Mouse (Mus musculus) heart, adult 2 months (tissue): Measurements from ENCODE around the gene Spag8. TPM values are rescaled to one million over a fixed set of nuclear protein-coding genes. Genes with fewer than 3 reads are reported as not detected.
A peak's percentile ranks its signal among the peaks of the same experiment; 100 is the strongest.

Experiments used
- DNase-seq, 2 experiments: peaks; one replicate each; pipeline ENCODE4 v3.0.0; 2021
- H3K27ac ChIP-seq: fragments of 200-600 bp; 2 replicates; pipeline ENCODE4 v1.8.1; 2022
- H3K27me3 ChIP-seq: fragments of 200-500 bp; 2 replicates; pipeline ENCODE4 v1.6.1; 2012; ENCODE audit warnings: mild to moderate bottlenecking, low read length, inconsistent platforms, mixed read lengths; ENCODE audit not compliant: control insufficient read depth, insufficient read depth
- H3K36me3 ChIP-seq: fragments of 200-500 bp; 2 replicates; pipeline ENCODE4 v1.6.1; 2012; ENCODE audit warnings: low read length, inconsistent platforms; ENCODE audit not compliant: control insufficient read depth, insufficient read depth
- H3K4me1 ChIP-seq: fragments of 200-500 bp; 2 replicates; pipeline ENCODE4 v1.6.1; 2011; ENCODE audit warnings: low read length; ENCODE audit not compliant: control insufficient read depth, insufficient read depth
- H3K4me3 ChIP-seq: fragments of 200-600 bp; 2 replicates; pipeline ENCODE4 v1.8.1; 2022
- H3K79me2 ChIP-seq: fragments of 200-500 bp; replicated peaks from 2 replicates; pipeline ENCODE4 v1.6.1; 2012; ENCODE audit warnings: mild to moderate bottlenecking, inconsistent platforms, low read length, moderate library complexity, mixed read lengths; ENCODE audit not compliant: control insufficient read depth, insufficient read depth
- H3K9ac ChIP-seq: fragments of 200-500 bp; 2 replicates; pipeline ENCODE4 v1.6.1; 2012; ENCODE audit warnings: low read depth, mild to moderate bottlenecking, control low read depth, inconsistent platforms, low read length, mixed read lengths
- CTCF ChIP-seq: fragments of 200-600 bp; IDR thresholded peaks from 2 replicates; pipeline ENCODE4 v1.8.1; 2022; ENCODE audit warnings: antibody characterized with exemption, mild to moderate bottlenecking, moderate library complexity
- EP300 ChIP-seq: fragments of 200-500 bp; IDR thresholded peaks from 2 replicates; pipeline ENCODE4 v1.6.1; 2011; ENCODE audit warnings: low read depth, low read length, control low read depth; ENCODE audit not compliant: insufficient read depth
- POLR2A ChIP-seq: fragments of 200-500 bp; IDR thresholded peaks from 2 replicates; pipeline ENCODE4 v1.6.1; 2011; ENCODE audit warnings: mild to moderate bottlenecking, low read depth, low read length, control low read depth; ENCODE audit not compliant: insufficient read depth
- WGBS: fragments of 180-500 bp; shearing (Covaris S2); methylation state at CpG from one replicate; pipeline ENCODE4 v1.1.7; 2018; 5-methylcytosine and 5-hydroxymethylcytosine counted together
- intact Hi-C: fragments of 180-260 bp; cut with DNase I; formaldehyde crosslinking; loops from one replicate; pipeline ENCODE4 v1.15.1; 2025
- long read RNA-seq: library from polyadenylated mRNA; stranded (forward); transcript quantifications from one replicate; pipeline ENCODE4 v2.0.0, GENCODE M21; 2021
- polyA plus RNA-seq: library from polyadenylated mRNA; depleted of rRNA; stranded (reverse); fragments of >200 nt; gene quantifications from 2 replicates; pipeline ENCODE4 v1.2.3, GENCODE M21; 2012; rRNA removed
- total RNA-seq, 2 experiments: library from RNA; stranded (reverse); gene quantifications; 2 replicates each; pipeline ENCODE4 v1.2.3; 2021

The Spag8 gene
- total RNA-seq (under 1 TPM in 1 of 2 experiments, not detected in 1; 0.29 TPM), polyA plus RNA-seq (0.44 and 2.0 TPM in 2 replicates)
- long read RNA-seq, partial matches to known transcripts = 0 of 1 reads
- long read RNA-seq, other reads (novel, unspliced or antisense) = 1 of 1 reads

- no peaks in the 10 kb centered on the region for H3K36me3 ChIP-seq
- no peak within 1 kb of the TSS for H3K27ac ChIP-seq
- H3K27me3 ChIP-seq = no peaks in the 10 kb centered on the region
- no peak within 1 kb of the TSS for H3K9ac ChIP-seq
- DNase-seq = peak; percentile 42 to 43
- H3K79me2 ChIP-seq = no peaks in the 10 kb centered on the region
- 24% methylated on average over 24 of the region's 24 CpGs for WGBS
- no peak within 1 kb of the TSS for H3K4me3 ChIP-seq
- intact Hi-C loops = no loop called here
- H3K4me1 ChIP-seq = no peaks in the 10 kb centered on the region
- no peak for TF ChIP-seq CTCF
- no peak for TF ChIP-seq POLR2A
- TF ChIP-seq EP300 = no peak
These were observed at the start of gene Spag8 for GRCm38 (mm10) chr4:43653161-43654015. Spag8 (minus strand) TSS chr4:43653594.

- no peaks in the 10 kb centered on the region for H3K27me3 ChIP-seq
- TF ChIP-seq EP300 (no peak), POLR2A (no peak), CTCF (no peak)
- H3K79me2 ChIP-seq = no peaks in the 10 kb centered on the region
- 84% methylated on average over 6 of the region's 6 CpGs for WGBS
- no peaks in the 10 kb centered on the region for H3K36me3 ChIP-seq
- H3K9ac ChIP-seq = no peak within 1 kb of the TSS
- DNase-seq = no peak
- no peak within 1 kb of the TSS for H3K27ac ChIP-seq
- intact Hi-C loops = no loop called here
- peaks cover under 1% of the 10 kb centered on the region; the same call in 1 of the 2 replicates for H3K4me1 ChIP-seq
- no peak within 1 kb of the TSS for H3K4me3 ChIP-seq
These were observed 47.3 kb upstream of the Spag8 start, which contains the start of gene Olfr70 for GRCm38 (mm10) chr4:43700707-43701106. Olfr70 (minus strand) TSS chr4:43700807.

GRCm38 (mm10) chr4:43696561-43696960, 43.2 kb upstream of the Spag8 start:
- Histone ChIP-seq H3K27ac (no peak overlapping the region), H3K9ac (no peak overlapping the region), H3K27me3 (no peaks in the 10 kb centered on the region), H3K36me3 (no peaks in the 10 kb centered on the region), H3K4me1 (peaks cover 6% of the 10 kb centered on the region), H3K4me3 (no peak overlapping the region), H3K79me2 (no peaks in the 10 kb centered on the region)
- TF ChIP-seq CTCF = no peak
- no peak for TF ChIP-seq EP300
- TF ChIP-seq POLR2A = no peak
- intact Hi-C loops = no loop called here
- 69% methylated on average over 13 of the region's 13 CpGs for WGBS
- no peak for DNase-seq

GRCm38 (mm10) chr4:43695249-43695671, 41.9 kb upstream of the Spag8 start:
- WGBS = 20% methylated on average over 9 of the region's 9 CpGs
- intact Hi-C loops = no loop called here
- Histone ChIP-seq H3K9ac (no peak overlapping the region), H3K79me2 (no peaks in the 10 kb centered on the region), H3K4me1 (peaks cover 6% of the 10 kb centered on the region), H3K27me3 (no peaks in the 10 kb centered on the region), H3K4me3 (no peak overlapping the region), H3K27ac (no peak overlapping the region), H3K36me3 (no peaks in the 10 kb centered on the region)
- peak; percentile 63 to 71 for DNase-seq
- TF ChIP-seq POLR2A (0 out of 2 replicates have a peak, but pooled peaks have one; percentile 12), EP300 (no peak), CTCF (no peak)

GRCm38 (mm10) chr4:43694439-43695248, 41.2 kb upstream of the Spag8 start:
- intact Hi-C loops = no loop called here
- 82% methylated on average over 1 of the region's 1 CpGs for WGBS
- Histone ChIP-seq H3K27me3 (no peaks in the 10 kb centered on the region), H3K4me3 (no peak overlapping the region), H3K9ac (no peak overlapping the region), H3K36me3 (no peaks in the 10 kb centered on the region), H3K4me1 (peaks cover 6% of the 10 kb centered on the region), H3K79me2 (no peaks in the 10 kb centered on the region), H3K27ac (no peak overlapping the region)
- TF ChIP-seq POLR2A (no peak), CTCF (no peak), EP300 (no peak)
- DNase-seq = no peak
